Mouse (Mus musculus) kidney, adult 11 months (tissue): ENCODE data around the gene Gata1.
"Not testable (repeated sequence)": the region's sequence is repeated elsewhere in the genome, so short reads cannot be mapped to it uniquely, and the experiment has no call there.

Experiments used
- DNase-seq: peaks from one replicate; pipeline ENCODE4 v3.0.0; 2022

Gata1 gene

DNA sequence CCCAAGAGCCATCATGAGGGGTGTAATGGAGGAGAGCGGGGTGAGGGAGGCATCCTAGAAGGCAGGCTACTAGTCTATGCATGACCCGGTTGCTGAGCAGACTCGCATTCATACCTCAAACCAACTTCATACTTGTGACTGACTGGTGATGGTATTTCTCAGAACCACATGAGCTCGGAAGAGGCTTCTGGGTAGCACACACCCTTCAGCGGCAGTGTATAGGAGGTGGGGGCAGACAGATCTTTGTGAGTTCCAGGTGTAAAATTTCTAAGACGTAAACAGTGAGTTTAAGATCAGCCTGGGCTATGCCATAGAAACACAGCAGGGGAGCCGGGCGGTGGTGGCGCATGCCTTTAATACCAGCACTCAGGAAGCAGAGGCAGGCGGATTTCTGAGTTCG, at the start of gene Gata1:
Gata1 (minus strand) TSS at position 180 of the 400 bp plus-strand sequence.
- DNase-seq, result no peak

DNA sequence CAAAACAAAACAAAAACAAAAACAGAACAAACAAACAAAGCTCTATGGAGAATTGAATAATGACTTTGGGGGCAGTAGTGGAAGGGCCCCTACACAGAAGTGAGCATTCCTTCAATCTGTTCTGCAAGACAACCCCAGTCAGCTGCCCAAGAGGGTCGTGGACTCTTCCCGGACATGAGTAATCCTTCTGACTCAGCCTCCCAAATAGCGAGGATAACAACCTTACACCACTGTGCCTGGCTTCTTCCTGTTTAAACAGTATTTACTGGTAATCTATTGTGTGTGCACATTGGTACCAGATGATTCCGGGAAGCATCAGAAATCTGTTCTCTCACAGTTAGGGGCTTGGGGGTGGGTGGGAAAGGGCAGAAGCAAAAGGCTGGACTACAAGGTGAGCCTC, 48.9 kb upstream of the Gata1 start:
- DNase-seq, result no peak

GRCm38 (mm10) chrX:8024795-8025194, 46.9 kb upstream of the Gata1 start:
- DNase-seq, result no peak

- no peak for DNase-seq
Measured at GRCm38 (mm10) chrX:8020111-8020778, 42.4 kb upstream of the Gata1 start.

- peak; percentile 72 for DNase-seq
Measured at GRCm38 (mm10) chrX:8018286-8018685, 40.4 kb upstream of the Gata1 start, which contains the start of gene Glod5. Glod5 (minus strand) TSS chrX:8018492.

DNA sequence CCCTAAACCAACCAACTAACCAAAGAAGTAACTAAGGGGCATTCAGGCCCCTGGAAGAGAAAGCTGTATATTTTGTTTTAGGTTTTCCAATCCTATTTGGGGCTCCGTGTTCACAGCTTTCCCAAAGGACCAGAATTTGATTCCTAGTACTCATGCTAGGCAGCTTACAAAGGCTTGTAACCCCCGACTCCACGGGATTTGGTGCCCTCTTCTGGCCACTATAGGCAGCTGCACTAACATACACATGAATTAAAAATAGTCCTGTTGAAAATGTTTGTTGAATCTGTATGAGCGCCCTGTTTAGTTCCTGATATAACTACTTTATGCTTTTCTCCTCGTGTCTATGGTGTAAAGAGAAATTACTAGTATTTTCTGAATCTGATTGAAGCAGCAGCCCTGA, 39.3 kb upstream of the Gata1 start:
- no peak for DNase-seq

- DNase-seq, result not testable (repeated sequence)
Measured at GRCm38 (mm10) chrX:8015675-8016074, 37.8 kb upstream of the Gata1 start.

DNA sequence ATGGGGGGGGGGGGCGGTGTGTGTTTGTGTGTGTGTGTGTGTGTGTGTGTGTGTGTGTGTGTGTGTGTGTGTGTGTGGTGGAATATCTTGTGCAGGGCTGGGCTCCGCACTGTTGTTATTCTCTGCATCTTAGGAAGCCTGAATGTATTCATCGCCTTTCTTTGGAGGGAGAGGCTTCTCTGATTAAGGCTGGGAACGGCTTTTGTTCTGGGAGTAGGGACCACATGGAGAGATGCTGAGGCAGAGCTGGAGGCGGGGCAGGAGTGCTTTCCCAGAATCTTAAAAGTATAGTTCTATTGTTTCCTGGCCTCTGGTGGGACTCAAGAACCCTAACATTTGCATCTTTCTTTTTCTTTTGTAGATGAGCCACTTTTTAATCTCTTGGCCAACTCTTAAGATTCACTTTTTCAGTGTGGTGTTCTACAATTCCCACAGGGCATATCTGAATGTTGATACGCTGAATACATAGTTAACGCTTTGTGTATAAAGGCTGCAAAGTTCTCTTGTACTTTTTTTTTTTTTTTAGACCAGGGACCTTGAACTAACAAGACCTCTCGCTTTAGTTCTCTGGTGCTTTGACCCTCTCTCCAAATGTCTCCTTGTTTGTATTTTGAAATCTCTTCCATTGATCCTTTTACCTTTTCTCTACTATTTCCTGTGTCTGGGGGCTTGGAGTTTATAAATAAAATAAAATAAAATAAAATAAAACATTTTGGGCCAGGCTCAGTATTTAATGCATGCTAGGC, 35.9 kb upstream of the Gata1 start:
- DNase-seq, result no peak

GRCm38 (mm10) chrX:8013157-8013556, 35.3 kb upstream of the Gata1 start:
- no peak for DNase-seq

DNA sequence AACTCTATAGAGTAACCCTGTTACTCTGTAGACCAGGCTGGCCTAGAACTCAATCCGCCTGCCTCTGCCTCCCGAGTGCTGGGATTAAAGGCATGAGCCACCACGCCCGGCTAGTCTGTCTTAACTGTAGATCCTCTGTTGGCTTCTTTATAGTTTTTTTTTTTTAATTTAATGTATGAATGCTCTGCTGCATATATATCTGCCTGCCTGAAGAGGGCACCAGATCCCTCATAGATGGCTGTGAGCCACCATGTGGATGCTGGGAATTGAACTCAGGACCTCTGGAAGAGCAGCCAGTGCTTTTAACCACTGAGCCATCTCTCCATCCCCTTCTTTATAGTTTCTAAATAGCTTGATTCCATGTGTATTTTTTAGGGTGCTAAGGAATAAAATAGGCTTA, 31.5 kb upstream of the Gata1 start:
- not testable (repeated sequence) for DNase-seq

- no peak for DNase-seq
Measured at GRCm38 (mm10) chrX:8008543-8008942, 30.7 kb upstream of the Gata1 start.

GRCm38 (mm10) chrX:8002971-8003370, 25.1 kb upstream of the Gata1 start:
- no peak for DNase-seq

- DNase-seq, result no peak
Measured at GRCm38 (mm10) chrX:8002001-8002400, 24.1 kb upstream of the Gata1 start.

- no peak for DNase-seq
Measured at GRCm38 (mm10) chrX:8000546-8001192, 22.8 kb upstream of the Gata1 start.

DNA sequence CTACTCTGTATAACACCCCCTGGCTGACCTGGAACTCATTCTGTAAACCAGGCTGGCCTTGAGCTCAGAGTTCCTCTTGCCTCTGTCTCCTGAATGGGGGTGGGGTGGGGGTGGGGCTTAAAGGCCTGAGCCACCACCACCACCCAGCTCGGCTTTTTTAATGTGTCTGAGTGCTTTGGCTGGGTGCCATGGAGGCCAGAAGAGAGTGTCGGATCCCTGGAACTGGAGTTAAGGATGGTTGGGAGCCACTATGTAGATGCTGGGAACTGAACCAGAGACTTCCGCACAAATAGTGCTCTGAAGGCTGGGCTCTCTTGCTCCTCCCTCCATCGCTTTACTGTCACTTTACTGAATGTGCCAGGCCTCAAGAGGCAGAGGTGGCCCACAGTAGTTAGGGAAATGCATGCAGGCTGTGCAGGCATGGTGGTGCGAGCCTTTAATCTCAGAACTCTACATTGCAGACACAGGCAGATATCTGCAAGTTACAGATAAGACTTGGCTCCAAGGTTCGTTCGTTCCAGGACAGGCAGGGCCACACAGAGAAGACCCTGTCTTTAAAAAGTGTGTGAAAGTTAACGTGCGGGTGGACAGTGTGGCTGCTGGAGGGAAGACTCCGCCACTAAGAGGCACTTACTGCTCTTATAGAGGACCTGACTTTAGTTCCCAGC, 15.3 kb upstream of the Gata1 start:
- DNase-seq, result peak; percentile 24

- peak; percentile 64 for DNase-seq
Measured at GRCm38 (mm10) chrX:7992379-7993067, 14.7 kb upstream of the Gata1 start.

GRCm38 (mm10) chrX:7981368-7981767, 3.5 kb upstream of the Gata1 start:
- peak; percentile 40 for DNase-seq

- no peak for DNase-seq
Measured at GRCm38 (mm10) chrX:7971292-7971691, 6.6 kb downstream of the Gata1 start.

- no peak for DNase-seq
Measured at GRCm38 (mm10) chrX:7968899-7969298, 9.0 kb downstream of the Gata1 start.

GRCm38 (mm10) chrX:7968226-7968625, 9.6 kb downstream of the Gata1 start:
- DNase-seq, result no peak

GRCm38 (mm10) chrX:7967596-7968201, 10.2 kb downstream of the Gata1 start:
- no peak for DNase-seq

- DNase-seq, result no peak
Measured at GRCm38 (mm10) chrX:7966161-7966560, 11.7 kb downstream of the Gata1 start.
